Mouse (Mus musculus) limb, embryonic 15.5 days (tissue): ENCODE results near the gene Anxa2. TPM values are rescaled to one million over a fixed set of nuclear protein-coding genes. Genes with fewer than 3 reads are reported as not detected.
A peak's percentile ranks its signal among the peaks of the same experiment; 100 is the strongest.

Experiments
- ATAC-seq: fragments of 200-750 bp; cut with Nextera tagmentation; 2 replicates; pipeline ENCODE4 v1.8.0; 2017; ENCODE audit warnings: low read depth, moderate TSS enrichment; ENCODE audit not compliant: insufficient number of reproducible peaks, low FRiP score, low TSS enrichment
- H3K27ac ChIP-seq: fragments of 300-500 bp; sonication (generic); 2 replicates; pipeline ENCODE4 v1.5.1; 2015; ENCODE audit warnings: moderate library complexity, mild to moderate bottlenecking, inconsistent platforms
- H3K27me3 ChIP-seq: fragments of 300-500 bp; sonication (generic); 2 replicates; pipeline ENCODE4 v1.6.1; 2015; ENCODE audit warnings: inconsistent platforms
- H3K36me3 ChIP-seq: fragments of 300-500 bp; sonication (generic); 2 replicates; pipeline ENCODE4 v1.6.1; 2015; ENCODE audit warnings: inconsistent platforms
- H3K4me1 ChIP-seq: fragments of 300-500 bp; sonication (generic); 2 replicates; pipeline ENCODE4 v1.6.1; 2015; ENCODE audit warnings: inconsistent platforms
- H3K4me2 ChIP-seq: fragments of 300-500 bp; sonication (generic); 2 replicates; pipeline ENCODE4 v1.6.1; 2015; ENCODE audit warnings: mild to moderate bottlenecking, inconsistent platforms
- H3K4me3 ChIP-seq: fragments of 300-500 bp; sonication (generic); 2 replicates; pipeline ENCODE4 v1.5.1; 2015; ENCODE audit warnings: mild to moderate bottlenecking, inconsistent platforms
- H3K9ac ChIP-seq: fragments of 300-500 bp; sonication (generic); 2 replicates; pipeline ENCODE4 v1.6.1; 2015; ENCODE audit warnings: inconsistent platforms
- H3K9me3 ChIP-seq: fragments of 300-500 bp; sonication (generic); 2 replicates; pipeline ENCODE4 v1.6.1; 2016; ENCODE audit warnings: inconsistent platforms
- WGBS: fragments of 180-500 bp; shearing (Covaris S2); methylation state at CpG from one replicate; pipeline ENCODE4 v1.1.7; 2015; 5-methylcytosine and 5-hydroxymethylcytosine counted together
- microRNA-seq: library from miRNA; unstranded; fragments of <30 nt; microRNA quantifications from one replicate; pipeline ENCODE4, GENCODE M21; 2016
- polyA plus RNA-seq: library from polyadenylated mRNA; unstranded; fragments of >200 nt; fragmentation: Nextera tagmentation; extraction: Ambion mirVana; gene quantifications from 2 replicates; pipeline ENCODE4 v1.2.1, GENCODE M21; 2015

The Anxa2 gene
- polyA plus RNA-seq, 1 experiment from 2014 or later: 1,913 TPM

GRCm38 (mm10) chr9:69517387-69518035 is 64.1 kb downstream of the Anxa2 start:
- no peaks in the 10 kb centered on the region; the same call in 1 of the 2 replicates for H3K27me3 ChIP-seq
- no peak overlapping the region for H3K9ac ChIP-seq
- H3K4me3 ChIP-seq: no peak overlapping the region
- peaks cover 5% of the 10 kb centered on the region; the same call in 1 of the 2 replicates for H3K4me1 ChIP-seq
- no peak for ATAC-seq
- H3K4me2 ChIP-seq: no peak overlapping the region
- H3K27ac ChIP-seq: no peak overlapping the region
- no peaks in the 10 kb centered on the region for H3K9me3 ChIP-seq
- H3K36me3 ChIP-seq: no peaks in the 10 kb centered on the region
- 37% methylated on average over 20 of the region's 20 CpGs for WGBS

Small RNA genes lying within 50 kb of the gene (microRNA-seq; reads per million reads assigned to microRNA genes)
- 5.3 reads per million, percentile 17 among the genes with 10 or more reads in this experiment for gene Mir3109

Other genes starting within 250 kb of the Anxa2 start
- 13.0 and 14.5 TPM in 2 replicates for gene Ice2, start 55.7 kb upstream of the Anxa2 start, polyA plus RNA-seq